Mouse (Mus musculus) limb, embryonic 11.5 days (tissue): ENCODE results near the gene Psmd9. TPM values are rescaled to one million over a fixed set of nuclear protein-coding genes. Genes with fewer than 3 reads are reported as not detected.

Experiments
- ATAC-seq: fragments of 200-750 bp; cut with Nextera tagmentation; 2 replicates; pipeline ENCODE4 v1.8.0; 2017; ENCODE audit warnings: low read depth; ENCODE audit not compliant: insufficient number of reproducible peaks, low FRiP score, low TSS enrichment
- DNase-seq: peaks from one replicate; pipeline ENCODE4 v3.0.0-alpha.2; 2015; ENCODE audit warnings: low spot score
- H3K27ac ChIP-seq: fragments of 300-500 bp; sonication (generic); replicated peaks from 2 replicates; pipeline ENCODE4 v1.5.1; 2014; ENCODE audit warnings: low read depth, mild to moderate bottlenecking, low read length
- H3K27me3 ChIP-seq: fragments of 300-500 bp; sonication (generic); 2 replicates; pipeline ENCODE4 v1.6.1; 2014; ENCODE audit warnings: mild to moderate bottlenecking, low read length, mixed read lengths; ENCODE audit not compliant: control insufficient read depth, insufficient read depth
- H3K36me3 ChIP-seq: fragments of 300-500 bp; sonication (generic); 2 replicates; pipeline ENCODE4 v1.6.1; 2014; ENCODE audit warnings: mild to moderate bottlenecking, low read length, moderate library complexity, mixed read lengths; ENCODE audit not compliant: control insufficient read depth, insufficient read depth
- H3K4me1 ChIP-seq: fragments of 300-500 bp; sonication (generic); 2 replicates; pipeline ENCODE4 v1.6.1; 2014; ENCODE audit warnings: low read length, mixed read lengths; ENCODE audit not compliant: control insufficient read depth, insufficient read depth
- H3K4me2 ChIP-seq: fragments of 300-500 bp; sonication (generic); 2 replicates; pipeline ENCODE4 v1.6.1; 2014; ENCODE audit warnings: low read depth, mild to moderate bottlenecking, moderate library complexity; ENCODE audit not compliant: severe bottlenecking
- H3K4me3 ChIP-seq: fragments of 300-500 bp; sonication (generic); 2 replicates; pipeline ENCODE4 v1.5.1; 2014; ENCODE audit warnings: low read depth, low read length
- H3K9ac ChIP-seq: fragments of 300-500 bp; sonication (generic); 2 replicates; pipeline ENCODE4 v1.6.1; 2014; ENCODE audit warnings: mild to moderate bottlenecking, low read length
- H3K9me3 ChIP-seq: fragments of 300-500 bp; sonication (generic); 2 replicates; pipeline ENCODE4 v1.6.1; 2016; ENCODE audit warnings: low read length; ENCODE audit not compliant: control insufficient read depth
- WGBS: fragments of 180-500 bp; shearing (Covaris S2); extraction: QIAGEN DNeasy Blood & Tissue Kit; methylation state at CpG from one replicate; pipeline ENCODE4 v1.1.7; 2014; 5-methylcytosine and 5-hydroxymethylcytosine counted together
- polyA plus RNA-seq: library from polyadenylated mRNA; unstranded; fragments of >200 nt; fragmentation: Nextera tagmentation; extraction: Ambion mirVana; gene quantifications from 2 replicates; pipeline ENCODE4 v1.2.1, GENCODE M21; 2014

The Psmd9 gene
- polyA plus RNA-seq, 1 experiment from 2014 or later, result 85.8 TPM

GRCm38 (mm10) chr5:123144746-123145590 is 24.2 kb upstream of the Psmd9 start:
- no peak for ATAC-seq
- Histone ChIP-seq H3K4me2 (peak overlapping the region; percentile 100), H3K27ac (no peak overlapping the region; the same call in 1 of the 2 replicates), H3K36me3 (peaks cover 24% of the 10 kb centered on the region), H3K4me3 (peak overlapping the region; percentile 95), H3K9ac (peak overlapping the region; percentile 23; the same call in 1 of the 2 replicates), H3K9me3 (no peaks in the 10 kb centered on the region), H3K4me1 (peaks cover 36% of the 10 kb centered on the region), H3K27me3 (no peaks in the 10 kb centered on the region)
- WGBS, result 40% methylated on average over 20 of the region's 20 CpGs
- DNase-seq, result no peak

GRCm38 (mm10) chr5:123146357-123146756 is 22.9 kb upstream of the Psmd9 start:
- peaks cover 49% of the 10 kb centered on the region for H3K4me1 ChIP-seq
- peaks cover 27% of the 10 kb centered on the region for H3K36me3 ChIP-seq
- H3K4me2 ChIP-seq, result no peak overlapping the region
- WGBS, result 92% methylated on average over 11 of the region's 11 CpGs
- H3K9ac ChIP-seq, result no peak overlapping the region
- DNase-seq (no peak), ATAC-seq (no peak)
- H3K9me3 ChIP-seq, result no peaks in the 10 kb centered on the region
- H3K27ac ChIP-seq, result no peak overlapping the region
- H3K4me3 ChIP-seq, result no peak overlapping the region
- H3K27me3 ChIP-seq, result no peaks in the 10 kb centered on the region

DNA sequence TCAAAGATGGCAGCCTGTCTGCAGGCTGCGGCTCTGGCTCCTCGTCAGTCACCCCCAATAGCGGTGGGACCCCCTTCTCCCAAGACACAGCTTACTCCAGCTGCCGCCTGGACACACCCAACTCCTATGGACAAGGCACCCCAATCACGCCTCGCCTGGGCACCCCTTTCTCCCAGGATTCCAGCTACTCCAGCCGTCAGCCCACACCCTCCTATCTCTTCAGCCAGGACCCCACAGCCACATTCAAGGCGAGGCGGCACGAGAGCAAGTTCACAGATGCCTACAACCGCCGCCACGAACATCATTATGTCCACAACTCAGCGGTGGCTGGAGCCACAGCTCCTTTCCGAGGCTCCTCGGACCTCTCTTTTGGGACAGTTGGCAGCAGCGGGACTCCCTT is 21.6 kb upstream of the Psmd9 start:
- Histone ChIP-seq H3K27ac (no peak overlapping the region), H3K9ac (no peak overlapping the region), H3K4me3 (no peak overlapping the region), H3K4me1 (peaks cover 49% of the 10 kb centered on the region), H3K9me3 (no peaks in the 10 kb centered on the region), H3K27me3 (no peaks in the 10 kb centered on the region), H3K36me3 (peaks cover 35% of the 10 kb centered on the region), H3K4me2 (no peak overlapping the region)
- no peak for DNase-seq
- ATAC-seq, result no peak
- WGBS, result 85% methylated on average over 17 of the region's 17 CpGs

DNA sequence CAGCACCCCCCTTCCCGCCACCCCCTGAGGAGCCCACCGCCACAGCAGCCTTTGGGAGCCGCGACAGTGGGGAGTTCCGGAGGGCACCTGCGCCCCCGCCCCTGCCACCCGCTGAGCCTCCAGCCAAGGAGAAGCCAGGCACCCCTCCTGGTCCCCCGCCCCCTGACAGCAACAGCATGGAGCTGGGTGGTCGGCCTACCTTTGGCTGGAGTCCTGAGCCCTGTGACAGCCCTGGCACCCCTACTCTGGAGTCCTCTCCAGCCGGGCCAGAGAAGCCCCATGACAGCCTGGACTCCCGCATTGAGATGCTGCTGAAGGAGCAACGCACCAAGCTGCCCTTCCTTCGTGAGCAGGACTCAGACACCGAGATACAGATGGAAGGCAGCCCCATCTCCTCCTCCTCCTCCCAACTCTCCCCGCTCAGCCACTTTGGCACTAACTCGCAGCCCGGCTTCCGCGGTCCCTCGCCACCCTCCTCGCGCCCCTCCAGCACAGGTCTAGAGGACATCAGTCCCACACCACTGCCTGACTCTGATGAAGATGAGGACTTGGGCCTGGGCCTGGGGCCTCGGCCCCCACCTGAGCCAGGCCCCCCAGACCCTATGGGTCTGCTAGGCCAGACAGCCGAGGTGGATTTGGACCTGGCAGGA is 21.0 kb upstream of the Psmd9 start:
- no peak for ATAC-seq
- H3K27ac ChIP-seq, result 0 out of 2 replicates have a peak overlapping the region, but pooled peaks have one; percentile 21
- peaks cover 41% of the 10 kb centered on the region for H3K36me3 ChIP-seq
- H3K4me1 ChIP-seq, result peaks cover 49% of the 10 kb centered on the region
- peak overlapping the region; percentile 10; the same call in 1 of the 2 replicates for H3K4me2 ChIP-seq
- no peak overlapping the region for H3K9ac ChIP-seq
- no peaks in the 10 kb centered on the region for H3K27me3 ChIP-seq
- 89% methylated on average over 25 of the region's 25 CpGs for whole genome bisulfite sequencing
- no peak for DNase-seq
- no peaks in the 10 kb centered on the region for H3K9me3 ChIP-seq
- H3K4me3 ChIP-seq, result no peak overlapping the region

- peak overlapping the region; percentile 9 for H3K4me3 ChIP-seq
- H3K4me1 ChIP-seq, result peaks cover 39% of the 10 kb centered on the region
- peak; percentile 92 for DNase-seq
- H3K27ac ChIP-seq, result no peak overlapping the region; the same call in 1 of the 2 replicates
- 0 out of 2 replicates have a peak overlapping the region, but pooled peaks have one; percentile 34 for H3K9ac ChIP-seq
- H3K27me3 ChIP-seq, result no peaks in the 10 kb centered on the region
- peak; percentile 80 for ATAC-seq
- WGBS, result 10% methylated on average over 19 of the region's 19 CpGs
- H3K36me3 ChIP-seq, result peaks cover 51% of the 10 kb centered on the region
- no peaks in the 10 kb centered on the region for H3K9me3 ChIP-seq
- peak overlapping the region; percentile 40 for H3K4me2 ChIP-seq
These were observed 19.5 kb upstream of the Psmd9 start for GRCm38 (mm10) chr5:123149451-123150400.

GRCm38 (mm10) chr5:123150641-123151040 is 18.6 kb upstream of the Psmd9 start:
- Histone ChIP-seq H3K4me3 (no peak overlapping the region), H3K9me3 (no peaks in the 10 kb centered on the region), H3K27me3 (no peaks in the 10 kb centered on the region), H3K36me3 (peaks cover 51% of the 10 kb centered on the region), H3K4me2 (peak overlapping the region; percentile 40), H3K9ac (peak overlapping the region; percentile 4; the same call in 1 of the 2 replicates), H3K4me1 (peaks cover 31% of the 10 kb centered on the region), H3K27ac (no peak overlapping the region; the same call in 1 of the 2 replicates)
- WGBS, result 41% methylated on average over 7 of the region's 7 CpGs
- no peak for DNase-seq
- no peak for ATAC-seq

GRCm38 (mm10) chr5:123151077-123151476 is 18.1 kb upstream of the Psmd9 start:
- peaks cover 28% of the 10 kb centered on the region for H3K4me1 ChIP-seq

More at GRCm38 (mm10) chr5:123151077-123151476, 18.1 kb upstream of the Psmd9 start:
- Histone ChIP-seq H3K27ac (no peak overlapping the region), H3K4me3 (no peak overlapping the region), H3K9me3 (no peaks in the 10 kb centered on the region), H3K4me2 (peak overlapping the region; percentile 40; the same call in 1 of the 2 replicates), H3K9ac (no peak overlapping the region), H3K27me3 (no peaks in the 10 kb centered on the region), H3K36me3 (peaks cover 51% of the 10 kb centered on the region)
- DNase-seq (no peak), ATAC-seq (no peak)
- 39% methylated on average over 7 of the region's 7 CpGs for WGBS
